Mouse (Mus musculus) CH12.LX (cell line): ENCODE data around the gene Gm5617. TPM values are rescaled to one million over a fixed set of nuclear protein-coding genes. Genes with fewer than 3 reads are reported as not detected.
"Not testable (repeated sequence)": the region's sequence is repeated elsewhere in the genome, so short reads cannot be mapped to it uniquely, and the experiment has no call there.

Experiments
- DNase-seq: peaks from one replicate; pipeline ENCODE4 v3.0.0-alpha.2; 2013; ENCODE audit errors: extremely low read depth
- H3K27ac ChIP-seq: 2 replicates; pipeline ENCODE4 v1.5.1; 2012; ENCODE audit warnings: low read depth, mild to moderate bottlenecking, control low read depth, moderate library complexity; ENCODE audit not compliant: insufficient read depth
- H3K27me3 ChIP-seq: replicated peaks from 2 replicates; pipeline ENCODE3; 2012; ENCODE audit warnings: inconsistent platforms
- H3K36me3 ChIP-seq, 2 experiments: replicated peaks in 1 of 2; 2 replicates each; pipeline versions ENCODE3 to v1.6.1; 2012; ENCODE audit warnings: inconsistent platforms in 1 of 2, low read length in 1 of 2, mild to moderate bottlenecking in 1 of 2, mixed read lengths in 1 of 2, moderate library complexity in 1 of 2; ENCODE audit not compliant: control insufficient read depth in 1 of 2, insufficient read depth in 1 of 2
- H3K4me1 ChIP-seq, 2 experiments: 2 replicates each; pipeline ENCODE4 v1.6.1; 2012; ENCODE audit warnings: inconsistent platforms in 1 of 2, moderate library complexity in 1 of 2; ENCODE audit not compliant: insufficient read depth in 2 of 2, control insufficient read depth in 1 of 2
- H3K4me2 ChIP-seq: 2 replicates; pipeline ENCODE4 v1.6.1; 2012; ENCODE audit warnings: low read depth, mild to moderate bottlenecking, control low read depth; ENCODE audit not compliant: poor library complexity, insufficient read depth, severe bottlenecking
- H3K4me3 ChIP-seq, 3 experiments: fragments of 150-350 bp in 1 of 3; sonication (generic) in 1 of 3; replicated peaks in 1 of 3; 2 replicates each; pipeline versions ENCODE3 to v1.5.1; 2011 to 2012; ENCODE audit warnings: low read depth in 2 of 3, low read length in 2 of 3, mild to moderate bottlenecking in 2 of 3, moderate library complexity in 2 of 3, control low read depth in 1 of 3, improper control_type of control experiment in 1 of 3, inconsistent platforms in 1 of 3, mixed read lengths in 1 of 3; ENCODE audit not compliant: poor library complexity in 1 of 3
- H3K79me2 ChIP-seq: replicated peaks from 2 replicates; pipeline ENCODE4 v1.6.1; 2012; ENCODE audit warnings: mild to moderate bottlenecking, moderate library complexity; ENCODE audit not compliant: control insufficient read depth, poor library complexity, insufficient read depth, severe bottlenecking; ENCODE audit errors: extremely low read depth
- H3K9ac ChIP-seq: 2 replicates; pipeline ENCODE4 v1.6.1; 2012; ENCODE audit warnings: low read depth, mild to moderate bottlenecking, control low read depth, moderate library complexity; ENCODE audit not compliant: insufficient read depth
- H3K9me3 ChIP-seq: replicated peaks from 2 replicates; pipeline ENCODE3; 2012; ENCODE audit warnings: low read length, inconsistent platforms, mixed read lengths
- BHLHE40 ChIP-seq: IDR thresholded peaks from 2 replicates; pipeline ENCODE4 v1.6.1; 2011; ENCODE audit warnings: mild to moderate bottlenecking, low read depth, low read length, improper control_type of control experiment
- CHD1 ChIP-seq: IDR thresholded peaks from 2 replicates; pipeline ENCODE4 v1.6.1; 2012; ENCODE audit warnings: low read depth, low read length, improper control_type of control experiment, inconsistent platforms
- CTCF ChIP-seq, 2 experiments: IDR thresholded peaks in 1 of 2; conservative IDR thresholded peaks in 1 of 2; 2 replicates each; pipeline ENCODE4 v1.5.1; 2011 to 2012; ENCODE audit warnings: low read depth in 2 of 2, low read length in 2 of 2, improper control_type of control experiment in 1 of 2, inconsistent platforms in 1 of 2, mild to moderate bottlenecking in 1 of 2, moderate library complexity in 1 of 2
- E2F4 ChIP-seq: IDR thresholded peaks from 2 replicates; pipeline ENCODE4 v1.6.1; 2011; ENCODE audit warnings: low read depth, low read length, improper control_type of control experiment; ENCODE audit not compliant: insufficient replicate concordance
- ETS1 ChIP-seq: conservative IDR thresholded peaks from 2 replicates; pipeline ENCODE4 v1.6.1; 2012; ENCODE audit warnings: low read depth, mild to moderate bottlenecking, inconsistent platforms, low read length, improper control_type of control experiment, moderate library complexity
- HCFC1 ChIP-seq: IDR thresholded peaks from 2 replicates; pipeline ENCODE4 v1.6.1; 2012; ENCODE audit warnings: low read depth, mild to moderate bottlenecking, inconsistent platforms, low read length, improper control_type of control experiment
- IRF4 ChIP-seq: IDR thresholded peaks from 2 replicates; pipeline ENCODE4 v1.6.1; 2014; ENCODE audit warnings: low read depth, mild to moderate bottlenecking, inconsistent platforms, low read length, improper control_type of control experiment
- JUND ChIP-seq: conservative IDR thresholded peaks from 2 replicates; pipeline ENCODE4 v1.6.1; 2011; ENCODE audit warnings: low read depth, low read length, improper control_type of control experiment
- KAT2A ChIP-seq: IDR thresholded peaks from 2 replicates; pipeline ENCODE4 v1.6.1; 2012; ENCODE audit warnings: low read length, improper control_type of control experiment, inconsistent platforms; ENCODE audit not compliant: insufficient replicate concordance
- MAFK ChIP-seq: IDR thresholded peaks from 2 replicates; pipeline ENCODE4 v1.6.1; 2011; ENCODE audit warnings: low read length, improper control_type of control experiment; ENCODE audit not compliant: insufficient replicate concordance
- MAX ChIP-seq: IDR thresholded peaks from 2 replicates; pipeline ENCODE4 v1.6.1; 2011; ENCODE audit warnings: low read length, improper control_type of control experiment
- MYC ChIP-seq: IDR thresholded peaks from 2 replicates; pipeline ENCODE4 v1.6.1; 2011; ENCODE audit warnings: low read depth, mild to moderate bottlenecking, improper control_type of control experiment, low read length
- PAX5 ChIP-seq: IDR thresholded peaks from 2 replicates; pipeline ENCODE4 v1.6.1; 2012; ENCODE audit warnings: low read length, inconsistent platforms, mixed read lengths
- POLR2A ChIP-seq: IDR thresholded peaks from 2 replicates; pipeline ENCODE4 v1.6.1; 2011; ENCODE audit warnings: low read depth, mild to moderate bottlenecking, improper control_type of control experiment, low read length
- RAD21 ChIP-seq: IDR thresholded peaks from 2 replicates; pipeline ENCODE4 v1.6.1; 2011; ENCODE audit warnings: low read depth, mild to moderate bottlenecking, low read length, improper control_type of control experiment, moderate library complexity
- RCOR1 ChIP-seq: conservative IDR thresholded peaks from 2 replicates; pipeline ENCODE4 v1.6.1; 2012; ENCODE audit warnings: low read depth, mild to moderate bottlenecking, inconsistent platforms, low read length, improper control_type of control experiment
- SMC3 ChIP-seq: IDR thresholded peaks from 2 replicates; pipeline ENCODE4 v1.6.1; 2011; ENCODE audit warnings: low read depth, low read length, improper control_type of control experiment
- TCF12 ChIP-seq: IDR thresholded peaks from 2 replicates; pipeline ENCODE4 v1.6.1; 2014; ENCODE audit warnings: low read depth, mild to moderate bottlenecking, inconsistent platforms, low read length, improper control_type of control experiment
- ZC3H11A ChIP-seq: IDR thresholded peaks from 2 replicates; pipeline ENCODE4 v1.6.1; 2012; ENCODE audit warnings: low read depth, mild to moderate bottlenecking, inconsistent platforms, low read length, improper control_type of control experiment
- ZKSCAN1 ChIP-seq: IDR thresholded peaks from 2 replicates; pipeline ENCODE4 v1.6.1; 2012; ENCODE audit warnings: low read depth, inconsistent platforms, low read length, improper control_type of control experiment, borderline replicate concordance
- dilution Hi-C: fragments of 300-500 bp; cut with MboI; formaldehyde crosslinking; loops from 2 replicates; pipeline ENCODE4 v1.14.3; 2020; ENCODE audit warnings: low sequenced_read_pairs; ENCODE audit not compliant: extremely low pct_unique_long_range_greater_than_20kb, extremely low pct_ligation_motif_present
- in situ Hi-C: fragments of 300-500 bp; cut with MboI; formaldehyde crosslinking; loops from 3 replicates; pipeline ENCODE4 v1.14.3; 2019; ENCODE audit warnings: low sequenced_read_pairs, low pct_ligation_motif_present, low pct_unique_long_range_greater_than_20kb, mixed read lengths
- polyA plus RNA-seq: library from polyadenylated mRNA; unstranded; fragments of >175 nt; gene quantifications from 2 replicates; pipeline ENCODE4 v1.2.1, GENCODE M21; 2012; ENCODE audit warnings: low read depth; ENCODE audit not compliant: insufficient read length
- total RNA-seq, 2 experiments: library from RNA; depleted of rRNA; stranded (reverse); fragments of 300-350 nt in 1 of 2; fragments of >200 nt in 1 of 2; gene quantifications; 2 replicates each; pipeline ENCODE4 v1.2.3; 2012 to 2014

Gene Gm5617
- total and polyA plus RNA-seq, 3 experiments = 20.4 to 35.2 (median 20.5) TPM

DNA sequence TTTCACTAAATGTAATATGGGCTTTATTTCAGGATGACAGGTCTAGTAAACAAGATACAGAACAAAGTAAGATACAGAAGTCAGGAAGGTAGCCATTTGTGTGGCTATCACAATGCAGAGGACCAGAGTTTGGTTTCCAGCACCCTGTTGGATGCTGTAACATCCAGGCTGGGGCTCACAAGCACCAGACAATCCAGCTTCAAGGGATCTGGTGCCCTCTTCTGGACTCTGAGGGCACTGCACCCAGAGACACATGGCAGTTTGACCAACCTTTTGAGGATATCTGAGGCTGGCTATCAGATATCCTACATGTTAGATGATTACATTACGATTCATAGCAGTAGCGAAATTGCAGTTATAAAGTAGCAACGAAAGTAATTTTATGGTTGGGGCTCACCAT, 29.6 kb upstream of the Gm5617 start:
- peaks cover 35 to 65% of the 10 kb centered on the region in 2 experiments for H3K36me3 ChIP-seq

DNA sequence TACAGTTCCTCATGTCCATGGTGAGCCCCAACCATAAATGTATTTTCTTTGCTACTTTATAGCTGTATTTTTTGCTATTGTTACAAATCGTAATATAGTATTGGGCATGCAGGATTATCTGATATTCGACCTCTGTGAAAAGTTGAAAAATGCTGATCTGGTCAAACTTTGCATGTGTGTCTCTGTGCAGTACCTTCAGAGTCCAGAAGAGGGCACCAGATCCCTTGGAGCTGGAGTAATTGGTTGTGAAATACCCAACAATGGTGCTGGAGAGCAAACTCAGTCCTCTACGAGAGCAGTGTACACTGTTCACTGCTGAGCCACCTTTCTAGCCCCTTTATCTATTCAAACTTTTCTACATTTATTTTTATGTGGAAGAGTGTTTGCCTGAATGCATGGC, 28.4 kb upstream of the Gm5617 start:
- Histone ChIP-seq H3K27ac (no peak overlapping the region), H3K4me2 (no peak overlapping the region), H3K4me1 (no peaks in the 10 kb centered on the region), H3K79me2 (no peaks in the 10 kb centered on the region), H3K9me3 (peaks cover 11% of the 10 kb centered on the region), H3K9ac (no peak overlapping the region), H3K36me3 (peaks cover 42 to 73% of the 10 kb centered on the region in 2 experiments), H3K4me3 (no peak overlapping the region), H3K27me3 (no peaks in the 10 kb centered on the region)
- dilution Hi-C loops = no loop called here
- peak; percentile 70 for DNase-seq
- in situ Hi-C loops = loop anchor here (10.0 kb wide), 1 partner anchor 128 kb away; no protein-coding TSS in a partner anchor
- TF ChIP-seq RAD21 (peak; percentile 84), IRF4 (no peak), SMC3 (peak; percentile 77), CTCF (conservative IDR thresholded peaks at IDR 0.05 in 1 of 2, IDR thresholded peaks at IDR 0.05 in 1 of 2; ENCODE audit: low read depth in 2 of 2, low read length in 2 of 2) (peak; percentile 86 to 92), MAFK (peak; percentile 99)

More for the DNA sequence above, 29.6 kb upstream of the Gm5617 start:
- H3K4me2 ChIP-seq = no peak overlapping the region
- in situ Hi-C loops = loop anchor here (10.0 kb wide), 1 partner anchor 129 kb away; no protein-coding TSS in a partner anchor
- no peaks in the 10 kb centered on the region for H3K79me2 ChIP-seq
- no peak for TF ChIP-seq ZC3H11A
- TF ChIP-seq TCF12 = no peak
- TF ChIP-seq JUND = no peak
- no peak for TF ChIP-seq E2F4
- TF ChIP-seq POLR2A = no peak
- TF ChIP-seq RAD21 = peak; percentile 34
- no peak for TF ChIP-seq MYC
- TF ChIP-seq ZKSCAN1 = no peak
- TF ChIP-seq MAX = peak; percentile 33; the same call in 1 of the 2 replicates
- TF ChIP-seq BHLHE40 = no peak
- no peak for TF ChIP-seq PAX5
- no peak for TF ChIP-seq HCFC1
- no peak for TF ChIP-seq MAFK
- TF ChIP-seq CTCF (conservative IDR thresholded peaks at IDR 0.05 in 1 of 2, IDR thresholded peaks at IDR 0.05 in 1 of 2; ENCODE audit: low read depth in 2 of 2, low read length in 2 of 2) = peak; percentile 34 to 55; a peak in 3 of 4 replicates
- peak; percentile 41 for TF ChIP-seq SMC3
- no peak for TF ChIP-seq KAT2A
- no peak for TF ChIP-seq RCOR1
- TF ChIP-seq ETS1 = no peak
- no peak for TF ChIP-seq CHD1
- TF ChIP-seq IRF4 = no peak
- TF ChIP-seq, all 38 proteins: peak for 4
- Histone ChIP-seq H3K9me3 (peaks cover 11% of the 10 kb centered on the region), H3K4me1 (no peaks in the 10 kb centered on the region), H3K9ac (no peak overlapping the region), H3K4me3 (no peak overlapping the region), H3K27ac (no peak overlapping the region), H3K27me3 (no peaks in the 10 kb centered on the region)
- dilution Hi-C loops = no loop called here
- no peak for DNase-seq

- H3K9ac ChIP-seq, H3K27me3 ChIP-seq, dilution Hi-C loops, H3K4me2 ChIP-seq, H3K79me2 ChIP-seq, H3K27ac ChIP-seq, H3K4me3 ChIP-seq, H3K4me1 ChIP-seq, DNase-seq: not testable (repeated sequence)
- Histone ChIP-seq H3K36me3 (peaks cover 48 to 78% of the 10 kb centered on the region in 2 experiments), H3K9me3 (peaks cover 11% of the 10 kb centered on the region)
- in situ Hi-C loops = loop anchor here (10.0 kb wide), 1 partner anchor 127 kb away; no protein-coding TSS in a partner anchor
Observed at GRCm38 (mm10) chr9:48467471-48467870, 27.8 kb upstream of the Gm5617 start.
